22 mouse cellular contexts compared by ENCODE assay signal in the genomic region with DNA sequence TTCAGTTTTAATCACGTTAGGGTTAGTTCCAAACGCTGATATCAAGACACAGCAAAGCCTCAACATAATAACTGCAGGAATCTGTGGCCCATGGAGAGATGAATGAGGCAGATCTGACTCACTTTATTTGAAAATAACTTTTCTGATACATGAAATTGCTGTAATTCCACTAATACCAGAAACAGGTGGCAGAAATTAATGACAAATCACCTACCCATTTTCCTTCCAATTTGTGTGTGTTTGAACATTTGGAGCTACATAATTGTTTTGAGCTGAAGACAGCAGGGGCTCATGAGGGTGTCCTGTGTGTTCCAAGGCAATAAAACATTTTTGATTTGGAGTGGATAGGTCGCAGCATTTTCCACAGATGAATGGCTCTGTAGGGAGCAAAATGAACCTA.
DNase-seq lines count a peak whose midpoint lies in the region; ATAC-seq lines count a peak whose summit lies in the region.
"Had no signal": no experiment of that assay in that cellular context is flagged by ENCODE, and none has a peak within 500 bp of the region (broad histone marks: within the 10 kb centered on the region; RNA-seq: fewer than 3 reads in every experiment).

No protein-coding gene starts in this region.

- ATAC-seq in midbrain, embryonic 15.5 days (replicated peaks), result no peak
- ATAC-seq: forebrain, embryonic 14.5 days; forebrain, embryonic 16.5 days had no signal

- no peak overlapping the region for H3K9ac ChIP-seq in midbrain, embryonic 15.5 days
- H3K9ac ChIP-seq: embryonic facial prominence, embryonic 13.5 days; embryonic facial prominence, embryonic 15.5 days; forebrain, embryonic 12.5 days had no signal

- H3K27ac ChIP-seq in midbrain, embryonic 15.5 days, result no peak overlapping the region
- H3K27ac ChIP-seq: embryonic facial prominence, embryonic 13.5 days; embryonic facial prominence, embryonic 15.5 days; forebrain, embryonic 10.5 days; forebrain, embryonic 12.5 days had no signal

- no peak overlapping the region for H3K4me2 ChIP-seq in midbrain, embryonic 15.5 days
- H3K4me2 ChIP-seq: embryonic facial prominence, embryonic 13.5 days; embryonic facial prominence, embryonic 15.5 days; forebrain, embryonic 12.5 days had no signal

- H3K36me3 ChIP-seq in midbrain, embryonic 15.5 days (replicated peaks), result no peaks in the 10 kb centered on the region
- H3K36me3 ChIP-seq: embryonic facial prominence, embryonic 13.5 days; embryonic facial prominence, embryonic 15.5 days; forebrain, embryonic 10.5 days; forebrain, embryonic 12.5 days had no signal

- H3K9me3 ChIP-seq in midbrain, embryonic 15.5 days, result no peaks in the 10 kb centered on the region
- H3K9me3 ChIP-seq: embryonic facial prominence, embryonic 13.5 days; embryonic facial prominence, embryonic 15.5 days; forebrain, embryonic 10.5 days; forebrain, embryonic 12.5 days had no signal

- H3K27me3 ChIP-seq in midbrain, embryonic 15.5 days (replicated peaks), result no peaks in the 10 kb centered on the region
- H3K27me3 ChIP-seq: embryonic facial prominence, embryonic 13.5 days; embryonic facial prominence, embryonic 15.5 days; forebrain, embryonic 12.5 days had no signal

- DNase-seq in layer of hippocampus, adult 9-10 months (ENCODE audit: low spot score), result peak; percentile 11
- DNase-seq in layer of hippocampus, adult 8-10 months (ENCODE audit: low spot score in 2 of 2), result no peak
- DNase-seq in Muller cell, postnatal 12 days (ENCODE audit: inconsistent ontology term), result peak; percentile 95
- peak; percentile 81 for DNase-seq in NIH3T3 (ENCODE audit: low read depth)
- DNase-seq: adrenal gland, adult 2 months; adrenal gland, postnatal 10 days; adrenal gland, postnatal 25 days; cerebellum, adult 11 months; cerebellum, adult 18-20 months; cerebellum, adult 8-10 months; cerebellum, adult 9-11 months; cerebellum, postnatal 14 days; cerebellum, postnatal 36 days; embryo, embryonic 11 days had no signal

- WGBS in midbrain, embryonic 15.5 days, result 71% methylated on average over 3 of the region's 3 CpGs

- H3K4me3 ChIP-seq in midbrain, embryonic 15.5 days, result no peak overlapping the region
- H3K4me3 ChIP-seq: embryonic facial prominence, embryonic 13.5 days; embryonic facial prominence, embryonic 15.5 days; erythroblast, embryonic 14.5 days; forebrain, embryonic 10.5 days; forebrain, embryonic 12.5 days had no signal

- H3K4me1 ChIP-seq in midbrain, embryonic 15.5 days, result no peaks in the 10 kb centered on the region
- H3K4me1 ChIP-seq: embryonic facial prominence, embryonic 13.5 days; embryonic facial prominence, embryonic 15.5 days had no signal

Comparison
In these comparisons a context has a peak if more than half of its experiments do, and no peak if none do; other contexts are left out.
1. DNase-seq: peak in layer of hippocampus, adult 9-10 months (single experiment), Muller cell, postnatal 12 days (single experiment) and NIH3T3 (single experiment); none in layer of hippocampus, adult 8-10 months (0 of 2).